Mouse (Mus musculus) hindbrain, embryonic 14.5 days (tissue): ENCODE measurements at regions not wholly inside any gene's neighbourhood (a gene's known extent, or its start where the extent isn't known, plus 50 kb on each side); places are given as distances from the start of the nearest gene placed in this dataset.

ENCODE experiments used
- ATAC-seq: fragments of 200-750 bp; cut with Nextera tagmentation; 2 replicates; pipeline ENCODE4 v1.8.0; 2017; ENCODE audit warnings: moderate number of reproducible peaks, mild to moderate bottlenecking, moderate TSS enrichment, moderate library complexity; ENCODE audit not compliant: low FRiP score
- DNase-seq: peaks from one replicate; pipeline ENCODE4 v3.0.0-alpha.2; 2015; ENCODE audit warnings: low spot score
- H3K27ac ChIP-seq: fragments of 300-500 bp; sonication (generic); 2 replicates; pipeline ENCODE4 v1.5.1; 2014; ENCODE audit warnings: mild to moderate bottlenecking, moderate library complexity
- H3K27me3 ChIP-seq: fragments of 300-500 bp; sonication (generic); 2 replicates; pipeline ENCODE4 v1.6.1; 2014; ENCODE audit warnings: mild to moderate bottlenecking, low read length, mixed read lengths; ENCODE audit not compliant: control insufficient read depth, insufficient read depth
- H3K36me3 ChIP-seq: fragments of 300-500 bp; sonication (generic); replicated peaks from 2 replicates; pipeline ENCODE4 v1.6.1; 2014; ENCODE audit not compliant: control insufficient read depth, insufficient read depth
- H3K4me1 ChIP-seq: fragments of 300-500 bp; sonication (generic); replicated peaks from 2 replicates; pipeline ENCODE4 v1.6.1; 2014; ENCODE audit warnings: antibody characterized with exemption, low read length, mixed read lengths; ENCODE audit not compliant: control insufficient read depth, insufficient read depth
- H3K4me2 ChIP-seq: fragments of 300-500 bp; sonication (generic); replicated peaks from 2 replicates; pipeline ENCODE4 v1.6.1; 2014; ENCODE audit warnings: mild to moderate bottlenecking, moderate library complexity
- H3K4me3 ChIP-seq: fragments of 300-500 bp; sonication (generic); replicated peaks from 2 replicates; pipeline ENCODE4 v1.5.1; 2014; ENCODE audit warnings: mild to moderate bottlenecking, low read length
- H3K9ac ChIP-seq: fragments of 300-500 bp; sonication (generic); 2 replicates; pipeline ENCODE4 v1.6.1; 2014
- H3K9me3 ChIP-seq: fragments of 300-500 bp; sonication (generic); 2 replicates; pipeline ENCODE4 v1.6.1; 2016; ENCODE audit warnings: low read length; ENCODE audit not compliant: control insufficient read depth
- WGBS: fragments of 180-500 bp; shearing (Covaris S2); extraction: QIAGEN DNeasy Blood & Tissue Kit; methylation state at CpG from one replicate; pipeline ENCODE4 v1.1.7; 2014; 5-methylcytosine and 5-hydroxymethylcytosine counted together

GRCm38 (mm10) chr1:184281768-184282167, 247.7 kb upstream of the 1700056E22Rik start:
- Histone ChIP-seq H3K36me3 (no peaks in the 10 kb centered on the region), H3K27ac (no peak overlapping the region), H3K4me3 (no peak overlapping the region), H3K9ac (no peak overlapping the region), H3K27me3 (no peaks in the 10 kb centered on the region), H3K9me3 (no peaks in the 10 kb centered on the region), H3K4me1 (no peaks in the 10 kb centered on the region; the same call in 1 of the 2 replicates), H3K4me2 (no peak overlapping the region)
- DNase-seq: no peak
- 83% methylated on average over 5 of the region's 5 CpGs for WGBS
- no peak for ATAC-seq

GRCm38 (mm10) chr1:184279263-184279662, 245.2 kb upstream of the 1700056E22Rik start:
- WGBS: 69% methylated on average over 10 of the region's 10 CpGs
- no peaks in the 10 kb centered on the region for H3K27me3 ChIP-seq
- H3K4me2 ChIP-seq: no peak overlapping the region
- H3K4me1 ChIP-seq: no peaks in the 10 kb centered on the region; the same call in 1 of the 2 replicates
- no peaks in the 10 kb centered on the region for H3K36me3 ChIP-seq
- DNase-seq: no peak
- ATAC-seq: no peak
- H3K9ac ChIP-seq: no peak overlapping the region
- H3K9me3 ChIP-seq: no peaks in the 10 kb centered on the region
- H3K4me3 ChIP-seq: no peak overlapping the region
- H3K27ac ChIP-seq: no peak overlapping the region

- Histone ChIP-seq H3K4me1 (no peaks in the 10 kb centered on the region), H3K27me3 (no peaks in the 10 kb centered on the region), H3K27ac (no peak overlapping the region), H3K4me3 (no peak overlapping the region), H3K4me2 (no peak overlapping the region), H3K9ac (no peak overlapping the region), H3K9me3 (no peaks in the 10 kb centered on the region), H3K36me3 (no peaks in the 10 kb centered on the region)
- 80% methylated on average over 2 of the region's 2 CpGs for WGBS
- no peak for DNase-seq
- no peak for ATAC-seq
Measured at GRCm38 (mm10) chr1:184277001-184277400, 242.9 kb upstream of the 1700056E22Rik start.

GRCm38 (mm10) chr1:184275877-184276276, 241.8 kb upstream of the 1700056E22Rik start:
- Histone ChIP-seq H3K4me2 (no peak overlapping the region), H3K9ac (no peak overlapping the region), H3K36me3 (no peaks in the 10 kb centered on the region), H3K4me3 (no peak overlapping the region), H3K27ac (no peak overlapping the region), H3K9me3 (no peaks in the 10 kb centered on the region), H3K4me1 (no peaks in the 10 kb centered on the region), H3K27me3 (no peaks in the 10 kb centered on the region)
- ATAC-seq: no peak
- DNase-seq: no peak
- 82% methylated on average over 9 of the region's 9 CpGs for WGBS

GRCm38 (mm10) chr1:184275396-184275795, 241.3 kb upstream of the 1700056E22Rik start:
- Histone ChIP-seq H3K36me3 (no peaks in the 10 kb centered on the region), H3K4me3 (no peak overlapping the region), H3K9ac (no peak overlapping the region), H3K27ac (no peak overlapping the region), H3K9me3 (no peaks in the 10 kb centered on the region), H3K4me2 (no peak overlapping the region), H3K4me1 (no peaks in the 10 kb centered on the region), H3K27me3 (no peaks in the 10 kb centered on the region)
- 92% methylated on average over 3 of the region's 3 CpGs for WGBS
- no peak for ATAC-seq
- DNase-seq: no peak

GRCm38 (mm10) chr1:184274704-184275103, 240.6 kb upstream of the 1700056E22Rik start:
- Histone ChIP-seq H3K36me3 (no peaks in the 10 kb centered on the region), H3K4me3 (no peak overlapping the region), H3K27ac (no peak overlapping the region), H3K9me3 (no peaks in the 10 kb centered on the region), H3K27me3 (no peaks in the 10 kb centered on the region), H3K4me1 (no peaks in the 10 kb centered on the region), H3K4me2 (no peak overlapping the region), H3K9ac (no peak overlapping the region)
- no peak for DNase-seq
- whole genome bisulfite sequencing: 86% methylated on average over 6 of the region's 6 CpGs
- no peak for ATAC-seq

- Histone ChIP-seq H3K4me1 (no peaks in the 10 kb centered on the region), H3K4me3 (no peak overlapping the region), H3K36me3 (no peaks in the 10 kb centered on the region), H3K27me3 (no peaks in the 10 kb centered on the region), H3K9me3 (no peaks in the 10 kb centered on the region), H3K9ac (no peak overlapping the region), H3K27ac (no peak overlapping the region), H3K4me2 (no peak overlapping the region)
- WGBS: 77% methylated on average over 1 of the region's 1 CpGs
- ATAC-seq (no peak), DNase-seq (no peak)
Measured at GRCm38 (mm10) chr1:184273722-184274121, 239.6 kb upstream of the 1700056E22Rik start.

GRCm38 (mm10) chr1:184271254-184271653, 237.2 kb upstream of the 1700056E22Rik start:
- Histone ChIP-seq H3K27ac (no peak overlapping the region), H3K4me3 (no peak overlapping the region), H3K27me3 (no peaks in the 10 kb centered on the region), H3K4me2 (no peak overlapping the region), H3K4me1 (no peaks in the 10 kb centered on the region), H3K9me3 (no peaks in the 10 kb centered on the region), H3K9ac (no peak overlapping the region), H3K36me3 (no peaks in the 10 kb centered on the region)
- 91% methylated on average over 8 of the region's 8 CpGs for WGBS
- DNase-seq: no peak
- ATAC-seq: no peak

GRCm38 (mm10) chr1:184266051-184266450, 231.9 kb upstream of the 1700056E22Rik start:
- DNase-seq (peak; percentile 83), ATAC-seq (no peak)
- 25% methylated on average over 8 of the region's 8 CpGs for WGBS
- no peaks in the 10 kb centered on the region for H3K36me3 ChIP-seq
- H3K4me1 ChIP-seq: no peaks in the 10 kb centered on the region
- no peak overlapping the region for H3K9ac ChIP-seq
- H3K9me3 ChIP-seq: no peaks in the 10 kb centered on the region
- H3K27ac ChIP-seq: no peak overlapping the region
- H3K27me3 ChIP-seq: no peaks in the 10 kb centered on the region
- H3K4me3 ChIP-seq: no peak overlapping the region
- H3K4me2 ChIP-seq: no peak overlapping the region

- Histone ChIP-seq H3K4me3 (no peak overlapping the region), H3K27ac (no peak overlapping the region), H3K4me2 (no peak overlapping the region), H3K9me3 (no peaks in the 10 kb centered on the region), H3K36me3 (no peaks in the 10 kb centered on the region), H3K4me1 (no peaks in the 10 kb centered on the region), H3K27me3 (no peaks in the 10 kb centered on the region), H3K9ac (no peak overlapping the region)
- WGBS: 68% methylated on average over 2 of the region's 2 CpGs
- ATAC-seq (no peak), DNase-seq (no peak)
Measured at GRCm38 (mm10) chr1:184262975-184263374, 228.9 kb upstream of the 1700056E22Rik start.
